Mouse (Mus musculus): ENCODE measurements around the gene D730048I06Rik. TPM values are rescaled to one million over a fixed set of nuclear protein-coding genes. Genes with fewer than 3 reads are reported as not detected.

The D730048I06Rik gene
- total RNA-seq (2023): not detected

GRCm38 (mm10) chr9:35790001-35790400 is at the start of gene D730048I06Rik, which contains the start of gene Gm27235:
Gene D730048I06Rik (minus strand): TSS chr9:35790112.
Gene Gm27235 (minus strand): TSS chr9:35790101.

GRCm38 (mm10) chr9:35778009-35778408 is 11.9 kb downstream of the D730048I06Rik start, which contains the start of gene Gm17727:
Gene Gm17727 (minus strand): TSS chr9:35778109.

GRCm38 (mm10) chr9:35740749-35741148 is 49.2 kb downstream of the D730048I06Rik start, which contains the start of gene Gm17677:
Gene Gm17677 (plus strand): TSS chr9:35741049.

Other genes starting within 250 kb of the D730048I06Rik start
- gene Ddx25, start 231.6 kb downstream of the D730048I06Rik start, total RNA-seq (2023): under 1 TPM; 0.15 TPM
- 10 to 100 TPM; 31.8 to 34.9 TPM for gene Pus3, start 231.5 kb downstream of the D730048I06Rik start, total RNA-seq (2023)
- gene Pate2, start 219.8 kb downstream of the D730048I06Rik start, total RNA-seq (2023): not detected
- gene Hyls1, start 219.7 kb downstream of the D730048I06Rik start, total RNA-seq (2023): 10 to 100 TPM in 1 of 2 experiments, 1 to 10 TPM in 1; 9.0 to 10.6 TPM
- gene Pate4, start 178.2 kb downstream of the D730048I06Rik start, total RNA-seq (2023): not detected
- not detected for gene Pate3, start 141.9 kb downstream of the D730048I06Rik start, total RNA-seq (2023)
- not detected for gene Pate1, start 102.7 kb downstream of the D730048I06Rik start, total RNA-seq (2023)
- not detected for gene Gm17677, start 49.1 kb downstream of the D730048I06Rik start, total RNA-seq (2023)
- gene Gm17727, start 12.0 kb downstream of the D730048I06Rik start, total RNA-seq (2023): not detected
- not detected for gene Gm27235, start within 50 bp of the D730048I06Rik start, total RNA-seq (2023)
- gene 9230110F15Rik, start 54.0 kb upstream of the D730048I06Rik start, total RNA-seq (2023): not detected
- gene 9230113P08Rik, start 118.3 kb upstream of the D730048I06Rik start, total RNA-seq (2023): not detected

All from T-cell, adult 66 days (primary cell).